Mouse (Mus musculus) stomach, postnatal 0 days (tissue): Measurements from ENCODE around the gene Paqr9.

ENCODE experiments used
- CTCF ChIP-seq: IDR thresholded peaks from 2 replicates; pipeline ENCODE4 v1.5.1; 2016; ENCODE audit warnings: antibody characterized with exemption, low read depth, mild to moderate bottlenecking, moderate library complexity
- EP300 ChIP-seq: optimal IDR thresholded peaks from 2 replicates; pipeline ENCODE3; 2016; ENCODE audit warnings: antibody characterized with exemption

DNA sequence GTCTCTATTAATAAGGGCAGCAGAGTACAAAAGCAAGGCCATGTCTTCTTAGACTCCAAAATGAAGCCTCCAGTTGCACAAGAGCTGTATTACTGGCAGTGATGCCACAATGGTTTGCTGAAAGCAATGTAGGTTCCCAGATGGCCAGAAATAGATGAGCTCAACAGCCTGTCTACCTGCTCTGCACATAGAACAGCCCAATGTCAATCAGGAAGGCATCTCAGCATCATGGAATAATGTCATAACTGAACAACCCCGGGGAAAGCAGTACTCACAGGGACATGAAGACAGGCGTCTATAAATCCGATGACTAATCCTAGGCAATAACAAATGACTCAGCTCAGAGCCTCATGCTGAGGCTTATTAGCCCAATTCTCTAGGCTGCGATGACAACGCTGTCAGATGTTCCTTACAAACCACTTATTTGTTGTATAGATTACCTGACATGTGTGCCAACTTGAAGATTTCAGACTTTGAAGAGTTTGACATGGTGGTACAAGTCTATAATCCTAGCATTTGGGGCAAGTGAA is 19.0 kb downstream of the Paqr9 start:
- TF ChIP-seq EP300 (no peak), CTCF (no peak)
